Comparison of ENCODE assay signal across 28 mouse cellular contexts in the genomic region with DNA sequence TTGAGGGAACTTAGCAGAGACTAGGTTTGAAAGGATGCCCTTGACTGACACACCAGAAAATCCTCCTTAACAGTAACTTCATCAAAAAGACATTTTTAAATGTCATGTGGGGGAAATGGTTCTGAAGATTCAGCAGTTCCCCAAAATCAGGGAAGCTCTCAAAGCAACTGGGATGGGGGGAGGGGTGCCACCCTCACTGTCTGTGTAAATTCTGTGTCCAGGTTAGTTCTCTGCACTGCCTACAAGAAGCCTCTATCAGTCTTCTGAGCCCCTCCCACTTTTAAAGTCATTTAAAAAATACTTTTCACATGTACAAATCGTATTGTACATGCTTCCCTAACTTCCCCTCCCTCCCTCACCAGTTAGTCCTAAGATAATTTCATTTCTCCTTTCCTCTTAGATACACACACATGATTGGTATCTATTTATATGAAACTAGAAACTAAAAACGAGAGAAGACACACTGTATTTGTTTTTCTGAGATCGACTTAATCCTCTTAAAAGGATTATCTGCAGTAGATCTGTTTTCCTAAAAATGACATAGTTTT.
DNase-seq lines count a peak whose midpoint lies in the region; ATAC-seq and TF ChIP-seq lines count a peak whose summit lies in the region.
"Had no signal": no experiment of that assay in that cellular context is flagged by ENCODE, and none has a peak within 500 bp of the region (broad histone marks: within the 10 kb centered on the region; RNA-seq: fewer than 3 reads in every experiment).

No protein-coding gene starts in this region.

- H3K27ac ChIP-seq in liver, adult 2 months (replicated peaks; ENCODE audit: insufficient read depth, low read depth, low read length) = no peak overlapping the region
- H3K27ac ChIP-seq in kidney, embryonic 15.5 days = no peak overlapping the region
- H3K27ac ChIP-seq: forebrain, embryonic 10.5 days; forebrain, embryonic 13.5 days; heart, adult 2 months; heart, embryonic 15.5 days; hindbrain, embryonic 12.5 days; hindbrain, embryonic 15.5 days had no signal

- 41% methylated on average over 3 of the region's 3 CpGs for WGBS in liver, adult 2 months
- WGBS in kidney, embryonic 15.5 days = 77% methylated on average over 3 of the region's 3 CpGs

- no peak overlapping the region for H3K4me2 ChIP-seq in kidney, embryonic 15.5 days
- H3K4me2 ChIP-seq: forebrain, embryonic 13.5 days; heart, embryonic 12.5 days; heart, embryonic 15.5 days; hindbrain, embryonic 12.5 days; hindbrain, embryonic 15.5 days had no signal

- H3K9ac ChIP-seq in liver, adult 2 months (ENCODE audit: low read depth, low read length) = no peak overlapping the region
- no peak overlapping the region for H3K9ac ChIP-seq in kidney, embryonic 15.5 days
- H3K9ac ChIP-seq: forebrain, embryonic 13.5 days; heart, embryonic 12.5 days; heart, embryonic 15.5 days; hindbrain, embryonic 12.5 days; hindbrain, embryonic 15.5 days had no signal

- intact Hi-C loops in heart, postnatal 25 days (cut with DNase I) = no loop called here

- DNase-seq in heart, adult 11 months = peak; percentile 90
- no peak for DNase-seq in heart, postnatal 25 days (ENCODE audit: low spot score)
- DNase-seq in liver, adult 2 months (ENCODE audit: extremely low read depth, low read depth, low spot score) = peak; percentile 27
- no peak for DNase-seq in liver
- no peak for DNase-seq in left cerebral cortex, adult 11 months (ENCODE audit: low spot score)
- DNase-seq: adrenal gland, adult 2 months; adrenal gland, postnatal 14 days; B cell, adult 2 months; cerebellum, adult 11-12 months; cerebellum, adult 8-10 months; cerebellum, postnatal 10 days; cerebellum, postnatal 36 days; gastrocnemius, postnatal 10 days; gastrocnemius, postnatal 36 days; heart, postnatal 10 days had no signal

- ATAC-seq in common myeloid progenitor, adult 5-6 weeks (replicated peaks; ENCODE audit: low read depth, poor library complexity, severe bottlenecking) = peak; percentile 27
- peak; percentile 59 for ATAC-seq in megakaryocyte, adult 5-6 weeks (ENCODE audit: poor library complexity, severe bottlenecking)
- no peak for ATAC-seq in kidney, embryonic 15.5 days (replicated peaks; ENCODE audit: low FRiP score)
- ATAC-seq: forebrain, embryonic 13.5 days; forebrain, embryonic 16.5 days; Patski had no signal

- no peaks in the 10 kb centered on the region for H3K9me3 ChIP-seq in kidney, embryonic 15.5 days (replicated peaks)
- H3K9me3 ChIP-seq: forebrain, embryonic 10.5 days; forebrain, embryonic 13.5 days; heart, embryonic 15.5 days; hindbrain, embryonic 15.5 days had no signal

- no peaks in the 10 kb centered on the region for H3K36me3 ChIP-seq in liver, adult 2 months (ENCODE audit: control insufficient read depth, insufficient read depth, low read length)
- H3K36me3 ChIP-seq in kidney, embryonic 15.5 days = no peaks in the 10 kb centered on the region
- H3K36me3 ChIP-seq: forebrain, embryonic 10.5 days; G1E; heart, embryonic 12.5 days; heart, embryonic 15.5 days; hindbrain, embryonic 12.5 days; hindbrain, embryonic 15.5 days had no signal

- no peak for TF ChIP-seq POLR2A in liver, adult 2 months (IDR thresholded peaks at IDR 0.05; ENCODE audit: extremely low read depth, insufficient read depth, low read length)

- no peaks in the 10 kb centered on the region for H3K4me1 ChIP-seq in liver, adult 2 months (ENCODE audit: control insufficient read depth, insufficient read depth, low read length)
- H3K4me1 ChIP-seq in kidney, embryonic 15.5 days = no peaks in the 10 kb centered on the region
- H3K4me1 ChIP-seq: forebrain, embryonic 10.5 days; forebrain, embryonic 13.5 days; heart, embryonic 12.5 days; heart, embryonic 15.5 days; hindbrain, embryonic 12.5 days; hindbrain, embryonic 15.5 days had no signal

- no peaks in the 10 kb centered on the region for H3K27me3 ChIP-seq in liver, adult 2 months (ENCODE audit: control insufficient read depth, insufficient read depth, low read length)
- no peaks in the 10 kb centered on the region for H3K27me3 ChIP-seq in kidney, embryonic 15.5 days
- H3K27me3 ChIP-seq: forebrain, embryonic 13.5 days; heart, embryonic 12.5 days; heart, embryonic 15.5 days; hindbrain, embryonic 12.5 days; hindbrain, embryonic 15.5 days; Patski had no signal

- H3K79me2 ChIP-seq in liver, adult 2 months (ENCODE audit: control insufficient read depth, insufficient read depth, low read length) = no peaks in the 10 kb centered on the region

- TF ChIP-seq CTCF in liver, adult 2 months (IDR thresholded peaks at IDR 0.05; ENCODE audit: low read depth, low read length) = no peak

- H3K4me3 ChIP-seq in liver, adult 2 months (ENCODE audit: insufficient read depth, low read depth, low read length) = no peak overlapping the region
- H3K4me3 ChIP-seq in kidney, embryonic 15.5 days (replicated peaks) = no peak overlapping the region
- H3K4me3 ChIP-seq: forebrain, embryonic 10.5 days; forebrain, embryonic 13.5 days; heart, adult 2 months; heart, embryonic 12.5 days; heart, embryonic 15.5 days; hindbrain, embryonic 12.5 days; hindbrain, embryonic 15.5 days had no signal

Comparison
In these comparisons a context has a peak if more than half of its experiments do, and no peak if none do; other contexts are left out.
1. DNase-seq: peak in heart, adult 11 months (single experiment) and liver, adult 2 months (single experiment); none in heart, postnatal 25 days (single experiment), liver (single experiment) and left cerebral cortex, adult 11 months (single experiment).